Mouse (Mus musculus) natural killer cell, adult 2 months (primary cell): Measurements from ENCODE around the gene Zfx.

Experiments
- DNase-seq, 2 experiments: peaks; one replicate each; pipeline ENCODE4 v3.0.0; 2022; ENCODE audit warnings: low spot score in 2 of 2

Gene Zfx

DNA sequence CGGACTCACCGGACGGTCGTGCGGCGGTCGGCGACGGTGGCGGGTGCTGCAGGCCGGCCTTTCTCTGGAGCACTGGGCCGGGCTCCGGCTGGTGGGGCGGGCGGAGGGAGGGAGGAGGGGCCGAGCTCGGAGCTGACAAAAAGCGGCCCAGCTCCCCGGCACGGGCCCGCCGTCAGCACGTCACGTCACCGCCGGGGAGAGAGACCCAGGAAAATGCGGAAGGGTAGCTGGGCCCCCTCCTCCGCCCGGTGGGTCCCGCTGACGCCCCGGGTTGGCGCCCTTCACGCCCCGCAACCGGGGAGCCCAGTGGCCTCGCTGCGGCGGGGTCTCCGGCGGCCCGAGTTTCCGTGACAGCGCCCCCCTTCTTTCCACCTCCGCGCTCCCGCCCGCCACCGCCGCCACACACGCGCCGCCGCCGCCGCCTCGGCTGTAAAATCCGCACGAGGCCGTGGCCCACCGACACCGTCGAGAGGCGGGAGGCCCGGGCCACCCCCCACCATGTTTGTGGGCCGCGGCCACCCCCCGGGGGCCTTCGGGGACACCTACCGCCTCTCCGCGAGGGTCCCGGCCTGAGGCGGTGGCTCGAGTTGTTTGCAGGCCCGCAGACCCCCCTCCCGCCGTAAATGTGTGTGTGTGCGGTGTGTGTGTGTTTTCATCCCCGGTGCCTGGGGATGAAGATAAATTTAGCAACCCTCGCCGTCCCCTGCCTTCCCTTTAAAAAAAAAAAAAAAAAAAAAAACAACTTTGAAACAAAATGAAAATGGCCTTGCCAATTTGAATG, at the start of gene Zfx:
Gene Zfx, minus strand, starts transcription at position 644 of the 781 bp plus-strand sequence.
- DNase-seq, result peak; percentile 51 to 62

DNA sequence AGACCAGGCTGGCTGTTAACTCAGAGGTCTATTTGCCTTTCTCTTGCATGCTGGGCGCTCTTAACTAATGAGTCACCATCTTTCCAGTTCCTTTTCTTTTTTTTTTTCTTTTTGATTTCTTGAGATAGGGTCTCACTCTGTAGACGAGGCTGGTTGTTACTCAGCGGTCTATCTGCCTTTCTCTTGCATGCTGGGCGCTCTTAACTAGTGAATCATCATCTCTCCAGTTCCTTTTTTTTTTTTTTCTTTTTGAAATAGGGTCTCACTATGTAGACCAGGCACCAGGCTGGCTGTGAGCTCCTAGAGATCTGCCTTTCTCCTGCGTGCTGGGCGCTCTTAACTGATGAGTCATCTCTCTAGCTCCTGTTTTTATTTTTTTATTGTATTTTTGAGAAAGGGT, 45.8 kb upstream of the Zfx start:
- DNase-seq, result no peak

DNA sequence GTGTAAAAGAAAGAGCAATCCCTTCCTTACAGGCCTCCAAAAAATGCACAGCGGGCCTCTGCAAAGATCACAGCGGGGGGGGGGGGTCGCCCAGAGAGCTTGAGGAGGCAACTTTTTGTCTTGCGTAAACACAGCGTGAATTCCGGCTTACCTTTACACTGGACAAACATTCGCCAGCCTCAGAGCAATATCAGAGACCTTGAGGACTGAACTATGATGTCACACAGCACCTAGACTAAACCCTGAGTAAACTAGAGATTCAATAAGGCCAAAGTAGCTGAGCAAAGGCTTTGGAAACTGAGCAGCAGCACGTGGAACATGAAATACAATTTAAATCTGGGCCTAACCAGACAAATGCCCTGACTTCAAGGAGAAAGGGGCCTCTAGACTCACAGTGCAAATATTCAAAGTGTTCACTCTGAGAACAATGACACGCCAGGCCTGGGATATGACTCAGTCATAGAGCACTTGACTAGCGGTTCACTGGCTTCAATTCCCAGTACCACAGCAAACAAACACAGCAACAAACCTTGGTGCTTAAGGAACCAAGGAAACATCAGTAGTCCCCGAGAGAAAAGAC, 28.8 kb upstream of the Zfx start:
- DNase-seq, result no peak

DNA sequence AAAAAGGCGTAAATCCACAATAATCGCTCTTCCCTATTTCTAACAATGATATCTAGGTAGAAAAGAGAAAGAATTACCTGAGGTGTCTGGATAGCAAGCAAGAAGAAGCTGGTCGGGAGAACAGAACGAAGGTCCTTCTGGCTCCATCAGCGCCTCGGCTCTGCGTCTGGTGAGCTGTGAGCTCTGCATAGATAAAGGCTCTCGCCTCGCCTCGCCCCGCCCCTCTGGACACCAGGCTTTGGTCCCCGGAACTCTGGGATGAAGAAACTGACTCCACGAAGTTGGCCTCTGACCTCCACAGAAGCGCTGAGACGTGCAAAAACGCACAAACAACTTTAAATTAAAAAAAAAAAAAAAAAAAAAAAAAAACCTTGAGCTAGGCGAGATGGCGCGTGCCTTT, 27.0 kb upstream of the Zfx start:
- DNase-seq, result no peak

DNA sequence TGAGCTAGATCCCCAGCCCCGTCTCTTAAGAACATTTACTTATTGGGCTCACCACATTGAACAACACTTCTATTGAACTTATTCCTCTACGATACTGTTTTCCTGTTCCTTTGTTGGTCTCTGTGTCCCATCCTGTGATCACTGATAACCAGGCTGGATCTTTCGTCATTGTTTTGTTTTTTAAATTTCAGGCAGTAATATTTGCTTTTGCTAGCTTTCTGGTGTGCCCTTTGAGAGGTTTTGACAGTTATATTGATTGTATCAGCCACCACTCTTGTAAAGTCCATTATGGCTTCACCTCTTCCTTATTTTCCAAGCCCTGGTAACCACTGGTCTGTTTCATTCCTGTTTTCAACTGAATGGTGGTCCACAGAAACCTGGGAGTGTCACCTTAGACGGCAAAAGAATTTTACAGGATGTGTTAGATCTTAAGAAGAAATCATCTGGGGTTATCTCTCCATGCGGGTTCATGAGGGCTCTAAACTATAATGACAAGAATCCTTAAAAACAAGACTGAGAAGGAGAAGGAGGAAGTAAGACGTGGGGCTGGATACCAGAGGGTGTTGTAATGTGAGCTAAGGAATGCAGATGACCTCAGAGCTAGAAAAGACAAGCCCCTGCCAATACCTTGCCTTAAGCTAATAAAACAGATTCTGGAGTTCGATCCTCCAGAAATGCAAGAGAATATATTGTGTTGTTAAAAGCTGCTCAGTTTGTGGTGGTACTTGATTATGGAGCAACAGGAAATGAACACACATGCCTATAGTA, 18.7 kb upstream of the Zfx start:
- no peak for DNase-seq

DNA sequence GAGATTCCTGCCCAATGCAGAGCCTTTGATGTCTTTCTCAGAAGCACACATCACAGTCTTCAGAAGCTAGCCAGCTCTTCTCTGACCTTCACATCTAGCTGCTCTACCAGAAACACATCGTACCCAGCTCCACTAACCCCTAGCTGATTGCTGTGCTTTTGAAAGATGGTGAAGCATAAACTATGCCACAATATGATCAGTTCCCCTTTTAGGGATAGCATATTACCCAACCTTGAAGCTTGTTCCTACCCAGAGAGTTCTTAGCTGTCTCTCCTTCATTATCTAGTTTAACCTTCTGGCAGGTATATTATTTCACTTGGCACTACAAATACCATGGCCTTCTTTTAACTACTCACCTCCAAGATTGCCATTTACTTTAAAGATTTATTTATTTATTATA, 16.6 kb upstream of the Zfx start:
- no peak for DNase-seq

DNA sequence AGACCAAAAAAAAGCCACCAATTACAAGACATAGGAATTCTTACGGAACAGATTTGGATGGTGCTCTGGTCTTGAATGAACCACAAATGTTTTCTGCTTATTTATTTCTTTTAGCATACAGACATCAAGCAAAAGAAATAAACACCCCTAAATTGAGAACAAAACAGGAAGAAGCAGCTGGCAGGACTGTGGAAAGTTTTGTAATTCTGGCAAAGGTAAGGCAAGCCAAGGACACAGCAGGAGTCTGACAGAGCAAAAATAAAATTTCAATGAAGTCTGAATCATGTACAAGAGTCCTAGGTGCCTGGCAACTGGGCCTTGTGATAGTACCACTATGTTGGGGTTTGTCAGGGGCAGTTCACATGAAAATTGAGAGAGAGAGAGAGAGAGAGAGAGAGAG, 14.8 kb upstream of the Zfx start:
- no peak for DNase-seq

DNA sequence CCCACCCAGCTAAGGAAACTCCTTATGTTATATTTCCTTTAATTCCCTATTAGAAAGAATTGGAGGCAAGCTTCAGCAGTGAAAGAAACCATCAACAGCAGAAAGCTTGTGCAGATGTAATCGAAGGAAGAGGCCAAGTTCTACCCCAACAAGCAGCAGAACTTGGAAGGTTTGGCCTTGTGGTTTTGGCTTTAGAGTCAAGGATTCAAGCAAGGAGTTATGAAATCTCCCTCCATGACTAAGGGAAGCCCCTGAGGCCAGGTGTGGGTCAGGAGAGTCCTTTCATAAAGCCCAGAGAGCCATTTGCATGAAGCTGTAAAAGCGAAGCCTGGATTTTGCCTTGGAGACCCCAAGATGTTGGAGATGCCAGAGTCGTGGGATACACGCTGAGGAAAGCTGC, 11.6 kb upstream of the Zfx start:
- DNase-seq, result no peak

DNA sequence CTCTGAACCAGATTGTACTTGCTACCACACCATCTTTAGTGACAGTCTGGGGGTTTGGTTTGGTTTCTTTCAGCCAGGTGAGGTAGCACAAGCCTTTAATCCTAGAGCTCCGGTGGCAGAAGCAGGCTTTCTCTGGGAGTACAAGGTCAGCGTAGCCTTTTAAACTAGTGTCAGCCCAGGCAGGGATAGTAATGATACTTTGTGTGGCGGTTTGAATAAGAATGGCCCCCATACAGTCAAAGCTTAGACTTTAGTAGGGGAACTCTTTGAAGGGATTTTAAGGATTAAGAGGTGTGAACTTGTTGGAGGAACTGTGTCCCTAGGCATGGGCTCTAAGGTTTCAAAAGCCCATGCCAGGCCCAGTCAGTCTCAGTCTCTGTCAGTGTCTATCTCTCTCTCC, 10.0 kb upstream of the Zfx start:
- DNase-seq, result no peak

DNA sequence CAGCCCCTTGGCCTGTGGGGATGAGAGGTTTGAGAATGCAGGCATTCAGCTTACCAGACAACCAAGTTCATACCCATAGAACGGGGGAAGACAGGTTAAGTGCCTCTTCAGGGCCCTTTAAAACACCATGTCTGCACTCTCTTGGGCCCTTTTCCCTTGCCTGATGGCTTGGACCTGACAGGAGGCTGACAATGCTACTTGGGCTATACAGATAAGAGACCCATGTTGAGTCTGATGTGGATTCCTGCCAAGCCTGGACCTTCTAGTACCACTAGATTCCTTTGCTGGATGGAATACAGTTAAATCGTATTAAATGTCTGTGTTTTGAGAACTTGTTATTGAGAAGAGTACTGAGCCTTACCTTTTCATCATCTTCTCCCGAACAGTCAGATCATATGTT, 8.7 kb upstream of the Zfx start:
- DNase-seq, result no peak

DNA sequence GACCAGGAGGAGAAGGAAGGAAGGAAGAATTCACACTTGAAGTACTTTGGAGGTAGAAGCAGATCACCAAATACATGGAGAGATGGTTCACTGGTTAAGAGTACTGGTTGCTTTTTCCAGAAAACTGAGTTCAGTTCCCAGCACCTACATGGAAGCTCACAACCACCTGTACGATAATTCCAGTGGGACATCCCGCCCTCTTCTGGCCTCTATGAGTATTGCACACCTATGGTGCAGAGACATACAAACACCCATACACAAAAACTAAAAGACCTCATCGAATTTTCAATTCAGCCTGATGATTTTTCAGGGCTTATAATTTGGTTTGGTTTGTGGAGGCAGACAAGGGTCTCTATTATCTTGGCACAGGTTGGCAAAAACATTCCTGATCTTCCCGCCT, 6.2 kb upstream of the Zfx start:
- DNase-seq, result no peak

DNA sequence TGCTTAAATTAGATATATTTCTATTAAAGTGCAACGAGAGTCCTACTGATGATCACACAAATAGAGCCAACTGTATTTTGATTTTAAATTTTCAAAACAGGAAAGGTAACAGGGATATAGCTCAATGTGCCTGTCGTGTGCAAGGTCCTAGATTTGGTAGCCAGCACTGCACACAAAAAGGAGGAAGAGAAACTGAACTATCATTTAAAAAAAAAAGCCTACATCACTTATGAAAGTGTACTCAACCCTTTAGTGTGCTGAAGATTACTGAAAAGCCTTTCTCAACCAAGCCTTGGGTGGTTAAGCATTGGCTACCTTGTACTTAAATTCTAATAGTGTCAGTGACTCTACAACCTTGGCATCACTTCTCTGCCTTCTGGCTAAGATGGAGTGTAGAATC, 2.4 kb upstream of the Zfx start:
- no peak for DNase-seq

DNA sequence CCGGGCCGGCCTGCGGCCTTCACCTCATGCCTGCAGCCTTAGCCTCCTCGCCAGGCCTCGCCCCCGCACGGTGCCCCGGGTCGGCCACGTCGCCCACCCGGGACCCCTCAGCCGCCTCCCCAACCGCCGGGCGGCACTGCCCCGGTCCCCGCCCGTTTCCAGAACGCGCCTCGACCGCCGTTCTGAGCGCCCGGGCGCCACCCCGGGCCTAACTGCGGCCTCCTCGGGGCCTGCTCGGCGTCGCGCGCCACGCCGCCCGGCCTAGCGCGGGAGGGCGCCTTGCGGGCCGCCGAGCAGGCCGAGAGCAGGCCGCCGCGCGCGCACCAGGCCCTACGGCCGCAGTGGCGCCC, 818 bp downstream of the Zfx start:
- DNase-seq, result peak in 1 of 2 experiments; percentile 64

DNA sequence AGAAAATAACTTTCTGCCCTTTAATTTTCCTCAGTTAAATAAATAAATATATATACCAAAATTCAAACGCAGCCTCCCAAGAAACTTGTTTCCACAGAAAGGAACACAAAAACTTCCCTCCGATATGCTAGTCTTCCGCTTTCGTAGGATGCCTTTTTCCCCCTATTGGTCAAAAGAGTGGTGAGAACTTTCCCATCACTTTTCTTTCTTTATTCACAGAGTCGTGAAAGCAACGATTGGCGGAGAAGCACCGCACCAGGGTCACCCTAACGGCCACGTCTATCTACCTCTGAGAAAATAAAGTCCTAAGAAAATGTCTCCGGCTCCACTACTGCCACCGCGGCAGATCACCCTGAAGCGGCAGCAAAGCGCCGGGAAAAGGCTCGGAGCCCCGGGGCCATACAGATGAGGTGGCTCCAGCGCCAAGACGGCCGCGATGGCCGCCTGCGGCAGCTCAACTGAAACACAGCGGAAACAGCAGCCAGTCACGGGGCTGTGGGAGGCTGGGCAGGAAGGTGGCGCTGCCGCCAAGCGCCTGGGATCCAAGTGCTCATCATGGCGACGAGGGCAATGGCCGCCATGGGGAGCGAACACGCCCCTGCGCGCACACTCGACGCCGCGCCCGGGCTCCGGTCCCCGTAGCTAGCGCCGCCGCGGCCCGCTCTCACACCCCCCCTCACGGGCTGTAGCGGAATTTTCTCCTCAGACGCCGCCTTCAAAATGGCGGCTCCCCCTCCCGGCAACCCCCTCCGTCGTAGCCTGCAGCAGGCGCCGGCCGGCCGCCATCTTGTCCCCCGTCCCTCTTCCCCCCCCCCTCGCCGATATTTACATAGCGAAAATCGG, 1.4 kb downstream of the Zfx start:
- DNase-seq, result peak; percentile 83 to 87

DNA sequence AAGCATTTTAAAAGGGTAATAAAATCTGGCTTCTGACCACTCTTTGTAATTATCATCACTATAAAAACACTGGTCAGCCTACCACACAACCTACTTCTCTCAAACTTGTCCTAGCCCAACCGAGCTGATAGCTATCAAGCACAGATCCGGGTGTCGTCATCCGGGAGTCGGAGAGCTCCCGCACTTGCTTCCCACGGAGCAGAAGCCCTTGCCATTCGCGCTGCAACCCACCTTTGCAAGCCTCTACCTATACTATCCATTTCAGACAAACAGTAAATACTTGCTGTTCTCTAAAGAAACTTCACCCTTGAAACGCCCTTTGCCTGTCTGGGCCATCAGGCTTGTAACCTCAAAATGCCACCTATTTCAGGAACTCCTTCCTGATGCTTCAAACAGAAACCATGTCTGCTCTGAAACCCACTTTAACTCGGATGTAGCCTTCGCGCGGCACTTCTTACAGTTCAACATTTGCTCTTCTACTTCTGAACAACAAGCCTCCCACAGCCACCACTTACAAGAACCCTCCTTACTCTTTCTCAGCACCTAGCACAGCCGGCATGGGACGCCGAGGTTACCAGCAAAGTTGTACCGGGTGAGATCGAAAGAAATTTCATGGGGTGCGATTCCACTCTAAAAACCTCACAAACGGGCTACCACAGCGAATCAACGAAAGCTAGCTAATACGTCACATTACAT, 2.2 kb downstream of the Zfx start:
- peak; percentile 16 to 17 for DNase-seq

DNA sequence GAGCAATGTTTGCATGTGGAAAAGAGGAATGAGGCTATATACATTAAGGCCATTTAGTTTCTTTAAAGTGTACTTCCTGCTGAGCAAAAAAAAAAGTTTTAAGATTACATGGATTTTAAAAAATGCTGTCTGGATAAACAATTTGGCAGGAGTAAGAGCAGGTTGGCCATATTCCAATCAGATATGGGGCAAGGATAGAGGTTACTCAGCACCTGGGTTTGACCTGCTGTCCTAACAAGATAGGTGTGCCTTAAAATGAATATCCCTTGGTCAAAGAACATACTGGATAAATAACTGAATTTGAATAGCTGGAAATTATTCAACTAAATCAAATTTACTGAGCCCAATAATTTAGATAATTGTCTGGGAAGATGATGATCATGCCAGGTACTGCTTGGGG, 5.2 kb downstream of the Zfx start:
- DNase-seq, result no peak

DNA sequence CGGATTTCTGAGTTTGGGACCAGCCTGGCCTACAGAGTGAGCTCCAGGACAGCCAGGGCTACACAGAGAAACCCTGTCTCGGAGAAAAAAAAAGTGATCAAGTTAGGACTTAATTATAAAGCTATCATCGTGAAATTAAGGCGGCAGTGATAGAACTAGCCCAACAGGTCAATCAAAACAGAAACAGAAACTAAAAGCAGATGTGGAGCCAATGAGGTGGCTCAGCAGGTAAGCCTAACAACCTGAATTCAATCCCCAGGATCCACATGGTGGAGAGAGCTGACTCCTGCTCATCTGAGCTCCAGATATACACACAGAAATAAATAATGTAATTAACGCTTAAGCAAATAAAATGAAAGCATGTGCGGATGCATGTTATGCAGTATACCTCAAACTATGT, 7.6 kb downstream of the Zfx start:
- no peak for DNase-seq

DNA sequence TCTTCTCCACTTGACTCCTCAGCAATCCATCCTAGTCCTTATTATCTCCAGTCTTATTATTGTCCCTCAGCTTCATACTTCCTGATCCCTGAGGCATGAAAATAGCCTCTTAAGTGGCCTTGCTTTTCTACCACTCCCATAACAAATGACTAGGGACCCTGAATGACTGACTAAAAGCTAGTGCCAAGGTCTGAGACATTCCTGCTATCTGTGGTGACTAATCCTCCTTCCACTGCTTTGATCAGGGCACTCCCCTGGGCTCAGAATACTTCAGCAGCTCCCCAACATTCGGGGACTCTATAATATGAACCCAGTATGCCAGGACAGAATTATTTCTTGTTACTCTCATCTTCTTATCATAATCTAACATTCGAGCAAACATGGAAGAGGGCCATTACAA, 17.5 kb downstream of the Zfx start:
- DNase-seq, result no peak

DNA sequence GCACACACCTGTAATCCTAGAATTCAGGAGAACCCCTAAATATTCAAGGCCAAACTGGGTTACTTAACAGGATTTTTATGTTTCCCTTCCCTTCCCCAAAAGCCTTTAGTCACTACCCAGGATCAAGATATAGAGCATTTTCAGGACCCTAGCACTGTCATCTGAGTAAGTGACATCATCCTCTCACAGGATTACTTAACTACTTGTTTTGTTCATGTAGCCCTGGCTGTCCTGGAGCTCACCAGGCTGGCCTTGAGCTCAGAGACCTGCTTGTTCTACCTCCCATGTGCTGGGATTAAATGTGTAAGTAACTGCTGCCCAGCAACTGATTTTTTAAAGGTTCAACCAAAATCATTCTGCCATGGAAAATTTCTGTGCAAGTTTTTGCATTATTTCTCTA, 20.6 kb downstream of the Zfx start:
- no peak for DNase-seq

DNA sequence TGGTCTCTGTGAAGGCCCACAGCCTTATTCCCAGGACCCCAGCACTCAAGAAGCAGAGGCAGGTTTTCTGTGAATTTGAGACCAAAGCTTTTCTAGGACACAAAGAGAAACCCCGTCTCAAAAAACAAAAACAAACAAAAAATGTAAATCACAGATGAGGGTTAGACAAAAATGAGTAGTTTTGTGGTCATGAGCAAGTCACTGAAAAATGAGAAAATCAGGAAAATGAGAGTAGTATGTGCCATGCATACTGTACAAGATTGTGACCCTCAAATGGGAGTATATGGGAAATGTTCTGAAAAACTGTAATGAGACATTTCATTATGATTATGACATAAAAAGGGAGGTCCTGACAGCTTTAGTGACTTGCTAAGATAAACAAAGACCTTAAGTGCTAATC, 22.9 kb downstream of the Zfx start:
- DNase-seq, result no peak

DNA sequence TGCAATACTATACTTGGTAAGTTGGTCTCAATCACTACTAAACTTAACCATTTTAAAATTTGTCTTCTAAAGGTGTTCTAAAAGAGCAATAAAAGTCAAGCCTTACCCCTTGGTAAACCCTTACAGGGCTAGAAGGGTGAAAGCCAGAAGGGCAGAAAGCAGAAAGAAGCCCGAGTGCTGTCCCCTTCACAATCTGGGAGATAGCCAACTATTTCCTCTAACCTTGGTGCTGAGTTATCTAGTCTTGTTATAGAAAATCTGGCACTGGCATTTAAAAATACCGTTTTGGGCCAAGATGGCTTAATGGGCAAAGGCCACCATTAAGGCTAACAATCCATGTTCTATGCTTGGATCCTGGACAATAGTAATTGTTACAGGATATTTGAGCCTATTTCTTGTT, 32.5 kb downstream of the Zfx start:
- DNase-seq, result no peak

DNA sequence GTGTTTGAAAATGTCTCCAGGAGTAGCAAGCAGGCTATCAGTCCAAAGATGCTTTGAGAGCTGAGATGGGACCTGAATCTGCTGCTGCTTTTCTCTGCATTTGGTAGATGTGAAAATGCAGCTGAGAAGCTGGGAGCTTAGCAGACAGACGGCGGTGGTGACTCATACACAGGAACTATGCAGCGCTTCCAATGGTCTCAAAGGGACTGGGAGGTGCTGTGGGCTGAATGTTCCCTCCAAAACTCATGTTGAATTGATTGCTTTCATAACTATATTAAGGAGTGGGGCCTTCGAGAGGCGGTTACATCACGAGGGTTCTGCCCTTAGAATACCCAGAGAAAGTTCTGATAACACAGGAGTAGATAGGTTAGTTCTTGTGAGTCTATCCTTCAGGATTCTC, 62.3 kb downstream of the Zfx start:
- no peak for DNase-seq
